Mouse (Mus musculus) stomach, embryonic 15.5 days (tissue): Measurements from ENCODE around the gene Hist1h2bb. TPM values are rescaled to one million over a fixed set of nuclear protein-coding genes. Genes with fewer than 3 reads are reported as not detected.

Experiments used
- ATAC-seq: fragments of 200-750 bp; cut with Nextera tagmentation; 2 replicates; pipeline ENCODE4 v1.8.0; 2017; ENCODE audit warnings: low read depth, moderate number of reproducible peaks, moderate TSS enrichment; ENCODE audit not compliant: insufficient read depth, low FRiP score
- H3K27ac ChIP-seq: fragments of 300-500 bp; sonication (generic); 2 replicates; pipeline ENCODE4 v1.5.1; 2015; ENCODE audit warnings: mild to moderate bottlenecking, inconsistent platforms
- H3K27me3 ChIP-seq: fragments of 300-500 bp; sonication (generic); replicated peaks from 2 replicates; pipeline ENCODE4 v1.6.1; 2015; ENCODE audit warnings: inconsistent platforms
- H3K36me3 ChIP-seq: fragments of 300-500 bp; sonication (generic); 2 replicates; pipeline ENCODE4 v1.6.1; 2015; ENCODE audit warnings: inconsistent platforms
- H3K4me1 ChIP-seq: fragments of 300-500 bp; sonication (generic); 2 replicates; pipeline ENCODE4 v1.6.1; 2015; ENCODE audit warnings: inconsistent platforms
- H3K4me2 ChIP-seq: fragments of 300-500 bp; sonication (generic); 2 replicates; pipeline ENCODE4 v1.6.1; 2015; ENCODE audit warnings: mild to moderate bottlenecking, inconsistent platforms
- H3K4me3 ChIP-seq: fragments of 300-500 bp; sonication (generic); replicated peaks from 2 replicates; pipeline ENCODE4 v1.5.1; 2015; ENCODE audit warnings: inconsistent platforms
- H3K9ac ChIP-seq: fragments of 300-500 bp; sonication (generic); 2 replicates; pipeline ENCODE4 v1.6.1; 2015; ENCODE audit warnings: inconsistent platforms
- H3K9me3 ChIP-seq: fragments of 300-500 bp; sonication (generic); 2 replicates; pipeline ENCODE4 v1.6.1; 2016; ENCODE audit warnings: inconsistent platforms
- WGBS: fragments of 180-500 bp; shearing (Covaris S2); methylation state at CpG from one replicate; pipeline ENCODE4 v1.1.7; 2015; 5-methylcytosine and 5-hydroxymethylcytosine counted together
- microRNA-seq: library from miRNA; unstranded; fragments of <30 nt; microRNA quantifications from one replicate; pipeline ENCODE4, GENCODE M21; 2016
- polyA plus RNA-seq: library from polyadenylated mRNA; unstranded; fragments of >200 nt; fragmentation: Nextera tagmentation; extraction: Ambion mirVana; gene quantifications from 2 replicates; pipeline ENCODE4 v1.2.1, GENCODE M21; 2015

Gene Hist1h2bb
- polyA plus RNA-seq, 1 experiment from 2014 or later, result 3.4 TPM

GRCm38 (mm10) chr13:23779025-23779424, 32.5 kb downstream of the Hist1h2bb start:
- H3K4me2 ChIP-seq, result no peak overlapping the region
- H3K27me3 ChIP-seq, result no peaks in the 10 kb centered on the region
- no peak overlapping the region for H3K27ac ChIP-seq
- no peak overlapping the region for H3K9ac ChIP-seq
- no peaks in the 10 kb centered on the region for H3K4me1 ChIP-seq
- 77% methylated on average over 4 of the region's 4 CpGs for WGBS
- no peak overlapping the region for H3K4me3 ChIP-seq
- no peak for ATAC-seq
- no peaks in the 10 kb centered on the region for H3K9me3 ChIP-seq
- no peaks in the 10 kb centered on the region for H3K36me3 ChIP-seq

GRCm38 (mm10) chr13:23792520-23792919, 46.0 kb downstream of the Hist1h2bb start:
- Histone ChIP-seq H3K4me1 (no peaks in the 10 kb centered on the region), H3K9me3 (no peaks in the 10 kb centered on the region), H3K9ac (no peak overlapping the region), H3K36me3 (no peaks in the 10 kb centered on the region), H3K4me2 (no peak overlapping the region), H3K27me3 (no peaks in the 10 kb centered on the region), H3K4me3 (no peak overlapping the region), H3K27ac (no peak overlapping the region)
- 43% methylated on average over 2 of the region's 2 CpGs for WGBS
- ATAC-seq, result no peak

Small RNAs within 50 kb of the gene (microRNA-seq; reads per million reads assigned to microRNA genes)
- gene Gm44314 (not detected), gene Gm44484 (not detected)

Other genes starting within 250 kb of the Hist1h2bb start
- gene Hist1h4h, start 215.7 kb upstream of the Hist1h2bb start, polyA plus RNA-seq, result 6.1 and 7.3 TPM in 2 replicates
- gene Hist1h2af, start 212.8 kb upstream of the Hist1h2bb start, polyA plus RNA-seq, result 4.1 and 13.0 TPM in 2 replicates
- gene Hist1h3g, start 211.3 kb upstream of the Hist1h2bb start, polyA plus RNA-seq, result 6.5 and 7.3 TPM in 2 replicates
- gene Hist1h2bh, start 203.3 kb upstream of the Hist1h2bb start, polyA plus RNA-seq, result 1.0 and 1.5 TPM in 2 replicates
- 0.83 and 0.94 TPM in 2 replicates for gene Hist1h3f, start 202.7 kb upstream of the Hist1h2bb start, polyA plus RNA-seq
- gene Hist1h4f, start 195.1 kb upstream of the Hist1h2bb start, polyA plus RNA-seq, result 1.7 and 2.0 TPM in 2 replicates
- 0.89 and 0.98 TPM in 2 replicates for gene Hist1h1d, start 193.5 kb upstream of the Hist1h2bb start, polyA plus RNA-seq
- gene Hist1h3e, start 184.4 kb upstream of the Hist1h2bb start, polyA plus RNA-seq, result 6.7 TPM in 2 replicates
- gene Hist1h2ae, start 175.5 kb upstream of the Hist1h2bb start, polyA plus RNA-seq, result 95.8 and 121 TPM in 2 replicates
- 11.7 and 17.0 TPM in 2 replicates for gene Hist1h2bg, start 175.3 kb upstream of the Hist1h2bb start, polyA plus RNA-seq
- 3.5 and 3.8 TPM in 2 replicates for gene Hist1h2bf, start 172.5 kb upstream of the Hist1h2bb start, polyA plus RNA-seq
- 2.4 and 3.4 TPM in 2 replicates for gene Hist1h2ad, start 172.4 kb upstream of the Hist1h2bb start, polyA plus RNA-seq
- 5.7 and 7.9 TPM in 2 replicates for gene Hist1h3d, start 171.0 kb upstream of the Hist1h2bb start, polyA plus RNA-seq
- 117 and 130 TPM in 2 replicates for gene Hist1h4d, start 165.1 kb upstream of the Hist1h2bb start, polyA plus RNA-seq
- gene Hist1h2be, start 125.6 kb upstream of the Hist1h2bb start, polyA plus RNA-seq, result 2.9 TPM in 2 replicates
- 24.6 and 25.3 TPM in 2 replicates for gene Hist1h1e, start 124.2 kb upstream of the Hist1h2bb start, polyA plus RNA-seq
- 1.9 and 2.4 TPM in 2 replicates for gene Hist1h2ac, start 62.8 kb upstream of the Hist1h2bb start, polyA plus RNA-seq
- 104 and 105 TPM in 2 replicates for gene Hist1h2bc, start 62.5 kb upstream of the Hist1h2bb start, polyA plus RNA-seq
- 0.19 TPM in 1 of 2 replicates, not detected in the other for gene Hist1h1t, start 50.9 kb upstream of the Hist1h2bb start, polyA plus RNA-seq
- gene Hist1h4c, start 48.3 kb upstream of the Hist1h2bb start, polyA plus RNA-seq, result 4.0 and 6.1 TPM in 2 replicates
- 7.9 and 8.8 TPM in 2 replicates for gene Hfe, start 35.9 kb upstream of the Hist1h2bb start, polyA plus RNA-seq
- 50.6 and 54.3 TPM in 2 replicates for gene Hist1h1c, start 7.9 kb upstream of the Hist1h2bb start, polyA plus RNA-seq
- 5.5 and 5.7 TPM in 2 replicates for gene Hist1h3c, start 1.1 kb upstream of the Hist1h2bb start, polyA plus RNA-seq
- 43.8 and 63.1 TPM in 2 replicates for gene Hist1h2ab, start 4.4 kb downstream of the Hist1h2bb start, polyA plus RNA-seq
- 7.4 and 10.6 TPM in 2 replicates for gene Hist1h3b, start 5.5 kb downstream of the Hist1h2bb start, polyA plus RNA-seq
- gene Hist1h4b, start 10.3 kb downstream of the Hist1h2bb start, polyA plus RNA-seq, result 3.5 and 4.1 TPM in 2 replicates
- gene Hist1h4a, start 14.5 kb downstream of the Hist1h2bb start, polyA plus RNA-seq, result 0.42 and 0.55 TPM in 2 replicates
- 4.8 and 6.9 TPM in 2 replicates for gene Hist1h3a, start 15.7 kb downstream of the Hist1h2bb start, polyA plus RNA-seq
- 2.0 and 2.9 TPM in 2 replicates for gene Hist1h1a, start 16.9 kb downstream of the Hist1h2bb start, polyA plus RNA-seq
- gene Trim38, start 23.2 kb downstream of the Hist1h2bb start, polyA plus RNA-seq, result 0.06 TPM in 1 of 2 replicates, not detected in the other
- gene Slc17a2, start 60.3 kb downstream of the Hist1h2bb start, polyA plus RNA-seq, result 0.13 and 0.15 TPM in 2 replicates
- 0.34 and 0.36 TPM in 2 replicates for gene Slc17a3, start 92.7 kb downstream of the Hist1h2bb start, polyA plus RNA-seq
- gene Slc17a1, start 121.0 kb downstream of the Hist1h2bb start, polyA plus RNA-seq, result 0.06 and 0.19 TPM in 2 replicates
- gene Slc17a4, start 168.3 kb downstream of the Hist1h2bb start, polyA plus RNA-seq, result 4.0 and 4.7 TPM in 2 replicates
- not detected in 2 replicates for gene Hist1h2ba, start 187.4 kb downstream of the Hist1h2bb start, polyA plus RNA-seq
- gene Hist1h2aa, start 187.7 kb downstream of the Hist1h2bb start, polyA plus RNA-seq, result not detected in 2 replicates
- gene Scgn, start 244.5 kb downstream of the Hist1h2bb start, polyA plus RNA-seq, result 5.0 and 6.4 TPM in 2 replicates